10 mouse cellular contexts compared by ENCODE assay signal in the genomic region with DNA sequence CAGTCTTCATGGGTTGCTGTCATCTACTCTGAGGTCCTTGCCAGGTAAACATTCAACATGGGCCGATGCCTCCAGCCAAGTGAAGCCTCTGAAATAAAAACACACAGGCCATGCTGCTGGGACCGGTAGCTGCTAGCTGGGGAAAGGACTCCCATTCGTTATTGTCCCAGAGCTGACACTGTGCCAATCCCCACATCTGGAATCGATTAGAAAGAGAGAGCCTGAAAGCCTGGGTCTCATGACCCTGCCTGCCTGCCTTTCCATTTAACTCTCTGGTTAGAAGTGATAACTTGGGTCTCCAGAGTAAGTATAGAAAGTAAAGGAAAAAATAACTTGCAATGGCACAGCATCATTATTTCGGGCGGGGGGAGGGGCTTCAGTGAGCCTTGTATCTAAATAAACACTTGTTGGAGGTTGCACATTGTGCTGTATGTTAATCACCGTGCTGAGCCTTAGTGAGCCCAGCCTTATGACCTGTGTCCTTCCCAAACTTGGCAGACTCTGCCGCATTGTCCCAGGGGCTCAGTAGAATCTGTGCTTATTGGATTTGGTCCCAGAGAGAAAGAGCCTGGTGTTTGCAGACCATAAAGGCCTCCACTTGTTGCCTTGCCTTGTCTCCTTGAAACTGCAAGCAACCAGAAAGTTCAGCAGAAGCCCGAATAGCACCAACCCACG. TPM values are rescaled to one million over a fixed set of nuclear protein-coding genes. Genes with fewer than 3 reads are reported as not detected.
DNase-seq lines count a peak whose midpoint lies in the region; ATAC-seq lines count a peak whose summit lies in the region.
"Had no signal": no experiment of that assay in that cellular context is flagged by ENCODE, and none has a peak within 500 bp of the region (broad histone marks: within the 10 kb centered on the region; RNA-seq: fewer than 3 reads in every experiment).

No protein-coding gene starts in this region.

- 0 out of 2 replicates have a peak, but pooled peaks cover 5% of the 10 kb centered on the region for H3K27me3 ChIP-seq in forebrain, embryonic 10.5 days (ENCODE audit: poor library complexity, severe bottlenecking)
- H3K27me3 ChIP-seq in forebrain, embryonic 12.5 days: no peaks in the 10 kb centered on the region

- no peak overlapping the region for H3K9ac ChIP-seq in forebrain, embryonic 12.5 days

- ATAC-seq in forebrain, embryonic 12.5 days (ENCODE audit: low FRiP score): no peak
- no peak for ATAC-seq in erythroblast, adult 5-6 weeks (replicated peaks; ENCODE audit: low FRiP score, poor library complexity, severe bottlenecking)

- H3K36me3 ChIP-seq in forebrain, embryonic 10.5 days (replicated peaks): no peaks in the 10 kb centered on the region
- no peaks in the 10 kb centered on the region for H3K36me3 ChIP-seq in forebrain, embryonic 12.5 days (replicated peaks)

- no peaks in the 10 kb centered on the region for H3K9me3 ChIP-seq in forebrain, embryonic 10.5 days
- no peaks in the 10 kb centered on the region for H3K9me3 ChIP-seq in forebrain, embryonic 12.5 days

- H3K4me3 ChIP-seq in forebrain, embryonic 10.5 days: no peak overlapping the region
- H3K4me3 ChIP-seq in forebrain, embryonic 12.5 days (replicated peaks): no peak overlapping the region
- H3K4me3 ChIP-seq: erythroblast, embryonic 14.5 days had no signal

- H3K27ac ChIP-seq in forebrain, embryonic 10.5 days: peak overlapping the region; percentile 73
- no peak overlapping the region for H3K27ac ChIP-seq in forebrain, embryonic 12.5 days

- no peak for DNase-seq in forebrain, embryonic 10.5 days (ENCODE audit: extremely low spot score, low spot score)
- peak; percentile 67 to 68 for DNase-seq in adrenal gland, postnatal 36 days
- DNase-seq in heart, adult 18-20 months: peak; percentile 88 to 89
- peak; percentile 77 for DNase-seq in kidney, postnatal 10 days
- DNase-seq in ovary, postnatal 36 days (ENCODE audit: low spot score): peak; percentile 44
- no peak for DNase-seq in B cell, adult 2 months

- no peak overlapping the region for H3K4me2 ChIP-seq in forebrain, embryonic 12.5 days

- 70% methylated on average over 10 of the region's 10 CpGs for WGBS in forebrain, embryonic 10.5 days
- WGBS in forebrain, embryonic 12.5 days: 77% methylated on average over 10 of the region's 10 CpGs

- peaks cover 33% of the 10 kb centered on the region for H3K4me1 ChIP-seq in forebrain, embryonic 10.5 days
- peaks cover 16% of the 10 kb centered on the region for H3K4me1 ChIP-seq in forebrain, embryonic 12.5 days

RNA-seq across cellular contexts. Expression of gene Tgfbi, which starts 9.0 kb away (rescaled TPM):
- 20.1 and 22.1 TPM in 2 replicates for polyA plus RNA-seq in forebrain, embryonic 10.5 days (2016; fragmentation: Nextera tagmentation; extraction: Ambion mirVana)
- polyA plus RNA-seq in forebrain, embryonic 12.5 days (2016; fragmentation: Nextera tagmentation; extraction: Ambion mirVana): 21.4 and 24.0 TPM in 2 replicates
- 10 to 100 TPM; 33.1 to 50.2 TPM for total RNA-seq in adrenal gland, postnatal 36 days (2021)
- total RNA-seq in heart, adult 18-20 months (2021): 10 to 100 TPM; 19.5 to 22.9 TPM
- 20.4 and 25.7 TPM in 2 replicates for total RNA-seq in erythroblast, adult 5-6 weeks (2015; ENCODE audit: low replicate concordance)
- 20.8 and 27.5 TPM in 2 replicates for total RNA-seq in erythroblast, adult 5-6 weeks (2017; ENCODE audit: low replicate concordance)

RNA-seq across cellular contexts. Expression of gene Lect2, which starts 52.1 kb away (rescaled TPM):
- not detected in 2 replicates for polyA plus RNA-seq in forebrain, embryonic 10.5 days (2016; fragmentation: Nextera tagmentation; extraction: Ambion mirVana)
- not detected in 2 replicates for polyA plus RNA-seq in forebrain, embryonic 12.5 days (2016; fragmentation: Nextera tagmentation; extraction: Ambion mirVana)
- not detected for total RNA-seq in adrenal gland, postnatal 36 days (2021)
- not detected for total RNA-seq in heart, adult 18-20 months (2021)
- total RNA-seq in erythroblast, adult 5-6 weeks (2015; ENCODE audit: low replicate concordance): not detected in 2 replicates
- not detected in 2 replicates for total RNA-seq in erythroblast, adult 5-6 weeks (2017; ENCODE audit: low replicate concordance)
- total RNA-seq: neutrophil, adult 5-6 weeks had no signal

Comparison
In these comparisons a context has a peak if more than half of its experiments do, and no peak if none do; other contexts are left out.
1. DNase-seq: peak in adrenal gland, postnatal 36 days (2 of 2), heart, adult 18-20 months (2 of 2), kidney, postnatal 10 days (single experiment) and ovary, postnatal 36 days (single experiment); none in forebrain, embryonic 10.5 days (single experiment) and B cell, adult 2 months (0 of 2).